ENCODE assay signal across 27 mouse cellular contexts in genomic region chr5:5838767-5839166, GRCm38 (mm10).
"Had no signal": no experiment of that assay in that cellular context is flagged by ENCODE, and none has a peak within 500 bp of the region (broad histone marks: within the 10 kb centered on the region; RNA-seq: fewer than 3 reads in every experiment).

No protein-coding gene starts in this region.

- H3K27me3 ChIP-seq: heart, embryonic 12.5 days; hindbrain, embryonic 12.5 days; intestine, embryonic 15.5 days; limb, embryonic 12.5 days; liver, embryonic 12.5 days had no signal

- H3K4me1 ChIP-seq: heart, embryonic 10.5 days; heart, embryonic 12.5 days; hindbrain, embryonic 10.5 days; hindbrain, embryonic 12.5 days; intestine, embryonic 15.5 days; limb, embryonic 10.5 days; limb, embryonic 12.5 days; liver, embryonic 12.5 days had no signal

- H3K9ac ChIP-seq: heart, embryonic 12.5 days; hindbrain, embryonic 12.5 days; hindbrain, embryonic 14.5 days; intestine, embryonic 15.5 days; limb, embryonic 12.5 days; liver, embryonic 12.5 days; liver, embryonic 14.5 days had no signal

- H3K9me3 ChIP-seq: heart, embryonic 10.5 days; heart, embryonic 12.5 days; hindbrain, embryonic 10.5 days; hindbrain, embryonic 12.5 days; intestine, embryonic 15.5 days; limb, embryonic 10.5 days; limb, embryonic 12.5 days; liver, embryonic 12.5 days had no signal

- H3K4me2 ChIP-seq: heart, embryonic 12.5 days; hindbrain, embryonic 12.5 days; hindbrain, embryonic 14.5 days; intestine, embryonic 15.5 days; limb, embryonic 12.5 days; liver, embryonic 12.5 days had no signal

- DNase-seq: gastrocnemius, adult 2 months; gastrocnemius, postnatal 10 days; gastrocnemius, postnatal 25 days; heart, adult 18-20 months; heart, postnatal 10 days; heart, postnatal 4 days; kidney, adult 18-20 months; kidney, adult 8-10 months; kidney, postnatal 10 days; kidney, postnatal 25 days; kidney, postnatal 4 days; liver had no signal

- H3K36me3 ChIP-seq: heart, embryonic 10.5 days; heart, embryonic 12.5 days; hindbrain, embryonic 10.5 days; hindbrain, embryonic 12.5 days; intestine, embryonic 15.5 days; limb, embryonic 10.5 days; limb, embryonic 12.5 days; liver, embryonic 12.5 days had no signal

- H3K27ac ChIP-seq: gastrocnemius, adult 2 months; heart, embryonic 10.5 days; hindbrain, embryonic 10.5 days; hindbrain, embryonic 12.5 days; hindbrain, embryonic 14.5 days; intestine, embryonic 15.5 days; layer of hippocampus, adult 2 months; left cerebral cortex, adult 2 months; limb, embryonic 10.5 days; limb, embryonic 12.5 days; liver, embryonic 12.5 days; liver, embryonic 14.5 days had no signal

- ATAC-seq: hindbrain, embryonic 16.5 days; inflammation-experienced regulatory T-cells, adult 6 months; intestine, embryonic 15.5 days; intestine, postnatal 0 days; liver, embryonic 12.5 days had no signal

- H3K4me3 ChIP-seq: gastrocnemius, adult 2 months; heart, embryonic 10.5 days; heart, embryonic 12.5 days; hindbrain, embryonic 10.5 days; hindbrain, embryonic 12.5 days; intestine, embryonic 15.5 days; layer of hippocampus, adult 2 months; left cerebral cortex, adult 2 months; limb, embryonic 10.5 days; limb, embryonic 12.5 days; liver, embryonic 12.5 days had no signal
